21 mouse cellular contexts compared by ENCODE assay signal in the genomic region with DNA sequence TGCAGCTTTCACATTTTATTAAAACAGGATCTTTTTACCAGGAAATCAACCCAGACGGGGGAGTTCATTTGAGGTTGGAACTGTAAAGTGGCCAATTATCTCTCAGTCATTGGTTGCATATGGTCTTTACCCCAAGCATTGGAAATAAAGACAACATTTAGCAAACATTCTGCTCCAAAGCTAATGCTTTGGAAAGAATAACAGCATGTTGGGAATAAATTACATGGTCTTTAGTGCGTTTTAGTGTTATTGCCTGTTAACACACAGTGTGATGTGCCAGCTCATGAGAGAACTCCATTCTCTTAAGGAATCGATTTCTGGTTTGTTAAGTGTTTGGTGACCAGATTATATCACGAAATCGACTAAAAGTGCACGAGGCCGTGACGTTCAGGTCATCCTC. TPM values are rescaled to one million over a fixed set of nuclear protein-coding genes. Genes with fewer than 3 reads are reported as not detected.
DNase-seq lines count a peak whose midpoint lies in the region; ATAC-seq and TF ChIP-seq lines count a peak whose summit lies in the region.
"Had no signal": no experiment of that assay in that cellular context is flagged by ENCODE, and none has a peak within 500 bp of the region (broad histone marks: within the 10 kb centered on the region; RNA-seq: fewer than 3 reads in every experiment).

No protein-coding gene starts in this region.

- WGBS in embryonic facial prominence, embryonic 11.5 days, result 79% methylated on average over 8 of the region's 8 CpGs
- whole genome bisulfite sequencing in embryonic facial prominence, embryonic 10.5 days, result 84% methylated on average over 8 of the region's 8 CpGs
- WGBS in forebrain, postnatal 0 days, result 75% methylated on average over 8 of the region's 8 CpGs
- 90% methylated on average over 8 of the region's 8 CpGs for WGBS in forebrain, embryonic 13.5 days
- 51% methylated on average over 8 of the region's 8 CpGs for WGBS in neural tube, embryonic 14.5 days
- WGBS in neural tube, embryonic 15.5 days, result 53% methylated on average over 8 of the region's 8 CpGs

- H3K4me1 ChIP-seq in embryonic facial prominence, embryonic 11.5 days (ENCODE audit: control insufficient read depth, insufficient read depth, low read length), result no peaks in the 10 kb centered on the region
- no peaks in the 10 kb centered on the region for H3K4me1 ChIP-seq in embryonic facial prominence, embryonic 10.5 days
- no peaks in the 10 kb centered on the region for H3K4me1 ChIP-seq in forebrain, postnatal 0 days (ENCODE audit: insufficient read depth)
- H3K4me1 ChIP-seq in forebrain, embryonic 13.5 days, result no peaks in the 10 kb centered on the region
- no peaks in the 10 kb centered on the region for H3K4me1 ChIP-seq in neural tube, embryonic 14.5 days (ENCODE audit: control insufficient read depth, insufficient read depth, low read length)
- peaks cover 7% of the 10 kb centered on the region; the same call in 1 of the 2 replicates for H3K4me1 ChIP-seq in neural tube, embryonic 15.5 days
- H3K4me1 ChIP-seq: embryonic facial prominence, embryonic 13.5 days; hindbrain, embryonic 12.5 days had no signal

- H3K4me3 ChIP-seq in embryonic facial prominence, embryonic 11.5 days (ENCODE audit: low read depth, low read length), result no peak overlapping the region
- no peak overlapping the region for H3K4me3 ChIP-seq in embryonic facial prominence, embryonic 10.5 days
- H3K4me3 ChIP-seq in forebrain, postnatal 0 days (ENCODE audit: low read depth, low read length), result no peak overlapping the region
- H3K4me3 ChIP-seq in forebrain, embryonic 13.5 days, result no peak overlapping the region
- H3K4me3 ChIP-seq in neural tube, embryonic 14.5 days (ENCODE audit: low read depth, low read length), result no peak overlapping the region
- no peak overlapping the region for H3K4me3 ChIP-seq in neural tube, embryonic 15.5 days (replicated peaks)
- H3K4me3 ChIP-seq: embryonic facial prominence, embryonic 13.5 days; hindbrain, embryonic 12.5 days had no signal

- no peak overlapping the region for H3K27ac ChIP-seq in embryonic facial prominence, embryonic 11.5 days (replicated peaks; ENCODE audit: low read depth, low read length)
- H3K27ac ChIP-seq in embryonic facial prominence, embryonic 10.5 days (replicated peaks), result no peak overlapping the region
- no peak overlapping the region for H3K27ac ChIP-seq in forebrain, postnatal 0 days (ENCODE audit: low read depth, low read length)
- H3K27ac ChIP-seq in forebrain, embryonic 13.5 days, result no peak overlapping the region
- H3K27ac ChIP-seq in neural tube, embryonic 14.5 days (ENCODE audit: low read depth, low read length), result no peak overlapping the region
- H3K27ac ChIP-seq in neural tube, embryonic 15.5 days (replicated peaks), result no peak overlapping the region
- H3K27ac ChIP-seq: embryonic facial prominence, embryonic 13.5 days; hindbrain, embryonic 12.5 days had no signal

- H3K36me3 ChIP-seq in embryonic facial prominence, embryonic 11.5 days (replicated peaks; ENCODE audit: control insufficient read depth, insufficient read depth, low read depth, low read length), result no peaks in the 10 kb centered on the region
- H3K36me3 ChIP-seq in embryonic facial prominence, embryonic 10.5 days (replicated peaks), result no peaks in the 10 kb centered on the region
- no peaks in the 10 kb centered on the region for H3K36me3 ChIP-seq in forebrain, postnatal 0 days (ENCODE audit: insufficient read depth)
- no peaks in the 10 kb centered on the region for H3K36me3 ChIP-seq in forebrain, embryonic 13.5 days (ENCODE audit: poor library complexity, severe bottlenecking)
- H3K36me3 ChIP-seq in neural tube, embryonic 14.5 days (ENCODE audit: control insufficient read depth, insufficient read depth, low read length), result no peaks in the 10 kb centered on the region
- no peaks in the 10 kb centered on the region for H3K36me3 ChIP-seq in neural tube, embryonic 15.5 days
- H3K36me3 ChIP-seq: embryonic facial prominence, embryonic 13.5 days; hindbrain, embryonic 12.5 days had no signal

- H3K27me3 ChIP-seq in embryonic facial prominence, embryonic 11.5 days (ENCODE audit: control insufficient read depth, insufficient read depth, low read length), result no peaks in the 10 kb centered on the region
- H3K27me3 ChIP-seq in embryonic facial prominence, embryonic 10.5 days (replicated peaks; ENCODE audit: low read depth, poor library complexity, severe bottlenecking), result no peaks in the 10 kb centered on the region
- H3K27me3 ChIP-seq in forebrain, postnatal 0 days (ENCODE audit: insufficient read depth, low read length), result no peaks in the 10 kb centered on the region
- no peaks in the 10 kb centered on the region for H3K27me3 ChIP-seq in forebrain, embryonic 13.5 days
- H3K27me3 ChIP-seq in neural tube, embryonic 14.5 days (ENCODE audit: control insufficient read depth, insufficient read depth, low read length), result no peaks in the 10 kb centered on the region
- no peaks in the 10 kb centered on the region for H3K27me3 ChIP-seq in neural tube, embryonic 15.5 days (replicated peaks)
- H3K27me3 ChIP-seq: hindbrain, embryonic 12.5 days had no signal

- TF ChIP-seq CTCF in forebrain, postnatal 0 days (IDR thresholded peaks at IDR 0.05; ENCODE audit: low read depth), result no peak

- no peak overlapping the region for H3K9ac ChIP-seq in embryonic facial prominence, embryonic 11.5 days (replicated peaks; ENCODE audit: low read length)
- H3K9ac ChIP-seq in forebrain, postnatal 0 days, result no peak overlapping the region
- H3K9ac ChIP-seq in forebrain, embryonic 13.5 days, result no peak overlapping the region
- no peak overlapping the region for H3K9ac ChIP-seq in neural tube, embryonic 14.5 days (replicated peaks; ENCODE audit: low read depth, low read length)
- no peak overlapping the region for H3K9ac ChIP-seq in neural tube, embryonic 15.5 days (replicated peaks)
- H3K9ac ChIP-seq: embryonic facial prominence, embryonic 13.5 days; hindbrain, embryonic 12.5 days had no signal

- DNase-seq in embryonic facial prominence, embryonic 11.5 days (ENCODE audit: low spot score), result peak; percentile 13
- no peak for DNase-seq in embryonic facial prominence, embryonic 10.5 days (ENCODE audit: low spot score)
- DNase-seq in forebrain, postnatal 0 days, result peak; percentile 31
- DNase-seq: adrenal gland, adult 8-10 months; adrenal gland, postnatal 25 days; cerebellum, adult 18-20 months; cerebellum, adult 9-10 months; cerebellum, postnatal 14 days; gastrocnemius, postnatal 10 days; gastrocnemius, postnatal 36 days; kidney, adult 18-20 months had no signal

- H3K9me3 ChIP-seq in embryonic facial prominence, embryonic 11.5 days (replicated peaks; ENCODE audit: control insufficient read depth, low read length), result no peaks in the 10 kb centered on the region
- no peaks in the 10 kb centered on the region for H3K9me3 ChIP-seq in embryonic facial prominence, embryonic 10.5 days
- H3K9me3 ChIP-seq in forebrain, postnatal 0 days (ENCODE audit: low read length), result no peaks in the 10 kb centered on the region
- H3K9me3 ChIP-seq in forebrain, embryonic 13.5 days (replicated peaks), result no peaks in the 10 kb centered on the region
- no peaks in the 10 kb centered on the region for H3K9me3 ChIP-seq in neural tube, embryonic 14.5 days (ENCODE audit: control insufficient read depth, low read length)
- no peaks in the 10 kb centered on the region for H3K9me3 ChIP-seq in neural tube, embryonic 15.5 days (replicated peaks)
- H3K9me3 ChIP-seq: embryonic facial prominence, embryonic 13.5 days; hindbrain, embryonic 12.5 days had no signal

- H3K4me2 ChIP-seq in embryonic facial prominence, embryonic 11.5 days (ENCODE audit: low read depth, low read length), result no peak overlapping the region
- H3K4me2 ChIP-seq in forebrain, postnatal 0 days (ENCODE audit: low read depth), result no peak overlapping the region
- no peak overlapping the region for H3K4me2 ChIP-seq in forebrain, embryonic 13.5 days
- no peak overlapping the region for H3K4me2 ChIP-seq in neural tube, embryonic 14.5 days (ENCODE audit: low read depth, low read length)
- H3K4me2 ChIP-seq in neural tube, embryonic 15.5 days, result no peak overlapping the region
- H3K4me2 ChIP-seq: embryonic facial prominence, embryonic 13.5 days; heart, embryonic 11.5 days; hindbrain, embryonic 12.5 days had no signal

- ATAC-seq in embryonic facial prominence, embryonic 11.5 days (replicated peaks; ENCODE audit: insufficient number of reproducible peaks, low FRiP score, low TSS enrichment, low read depth), result no peak
- ATAC-seq in forebrain, postnatal 0 days, result peak; percentile 58; the same call in 1 of the 2 replicates
- no peak for ATAC-seq in forebrain, embryonic 13.5 days
- peak; percentile 24; the same call in 1 of the 2 replicates for ATAC-seq in neural tube, embryonic 14.5 days (ENCODE audit: low read depth)
- no peak for ATAC-seq in neural tube, embryonic 15.5 days (ENCODE audit: low FRiP score)
- ATAC-seq: activated CD4-positive, CD25-positive, alpha-beta regulatory T cell, adult 4 months; hindbrain, embryonic 16.5 days; inflammation-experienced regulatory T-cells, adult 6 months; intestine, embryonic 16.5 days had no signal

RNA-seq across cellular contexts. Expression of a gene that starts 57.5 kb away (rescaled TPM):
- polyA plus RNA-seq in embryonic facial prominence, embryonic 11.5 days (2014; fragmentation: Nextera tagmentation; extraction: Ambion mirVana), result 6.2 and 7.7 TPM in 2 replicates
- polyA plus RNA-seq in embryonic facial prominence, embryonic 10.5 days (2016; fragmentation: Nextera tagmentation; extraction: Ambion mirVana), result 16.9 and 19.4 TPM in 2 replicates
- total RNA-seq in forebrain, postnatal 0 days (2014; rRNA removed), result 0.52 and 0.62 TPM in 2 replicates
- 0.60 and 0.99 TPM in 2 replicates for polyA plus RNA-seq in forebrain, postnatal 0 days (2015; fragmentation: Nextera tagmentation; extraction: Ambion mirVana)
- 2.6 TPM in 2 replicates for polyA plus RNA-seq in forebrain, embryonic 13.5 days (2015; fragmentation: Nextera tagmentation; extraction: Ambion mirVana)
- 0.90 and 1.5 TPM in 2 replicates for polyA plus RNA-seq in neural tube, embryonic 14.5 days (2014; fragmentation: Nextera tagmentation; extraction: Ambion mirVana)
- polyA plus RNA-seq in neural tube, embryonic 15.5 days (2015; fragmentation: Nextera tagmentation; extraction: Ambion mirVana), result 1.7 and 4.2 TPM in 2 replicates

Comparison
In these comparisons a context has a peak if more than half of its experiments do, and no peak if none do; other contexts are left out.
1. ATAC-seq: peak in forebrain, postnatal 0 days (single experiment) and neural tube, embryonic 14.5 days (single experiment); none in embryonic facial prominence, embryonic 11.5 days (single experiment), forebrain, embryonic 13.5 days (single experiment) and neural tube, embryonic 15.5 days (single experiment).